Mouse (Mus musculus) embryonic facial prominence, embryonic 14.5 days (tissue): ENCODE measurements at regions not wholly inside any gene's neighbourhood (a gene's known extent, or its start where the extent isn't known, plus 50 kb on each side); places are given as distances from the start of the nearest gene placed in this dataset.
A peak's percentile ranks its signal among the peaks of the same experiment; 100 is the strongest.

ENCODE experiments used
- ATAC-seq: fragments of 200-750 bp; cut with Nextera tagmentation; 2 replicates; pipeline ENCODE4 v1.8.0; 2017; ENCODE audit warnings: low read depth, moderate number of reproducible peaks, moderate TSS enrichment
- DNase-seq: peaks from one replicate; pipeline ENCODE4 v3.0.0-alpha.2; 2015; ENCODE audit warnings: low spot score
- H3K27ac ChIP-seq: fragments of 300-500 bp; sonication (generic); replicated peaks from 2 replicates; pipeline ENCODE4 v1.5.1; 2014; ENCODE audit warnings: low read depth, mild to moderate bottlenecking, low read length, moderate library complexity
- H3K27me3 ChIP-seq: fragments of 300-500 bp; sonication (generic); replicated peaks from 2 replicates; pipeline ENCODE4 v1.6.1; 2014; ENCODE audit warnings: low read length; ENCODE audit not compliant: control insufficient read depth, insufficient read depth
- H3K36me3 ChIP-seq: fragments of 300-500 bp; sonication (generic); 2 replicates; pipeline ENCODE4 v1.6.1; 2014; ENCODE audit warnings: low read length, mixed read lengths; ENCODE audit not compliant: control insufficient read depth, insufficient read depth
- H3K4me1 ChIP-seq: fragments of 300-500 bp; sonication (generic); 2 replicates; pipeline ENCODE4 v1.6.1; 2014; ENCODE audit warnings: antibody characterized with exemption, low read length; ENCODE audit not compliant: control insufficient read depth, insufficient read depth
- H3K4me2 ChIP-seq: fragments of 300-500 bp; sonication (generic); 2 replicates; pipeline ENCODE4 v1.6.1; 2014; ENCODE audit warnings: low read depth, mild to moderate bottlenecking, low read length, moderate library complexity, mixed read lengths
- H3K4me3 ChIP-seq: fragments of 300-500 bp; sonication (generic); 2 replicates; pipeline ENCODE4 v1.5.1; 2014; ENCODE audit warnings: low read depth, mild to moderate bottlenecking, low read length
- H3K9ac ChIP-seq: fragments of 300-500 bp; sonication (generic); 2 replicates; pipeline ENCODE4 v1.6.1; 2014; ENCODE audit warnings: low read depth, mild to moderate bottlenecking, low read length, moderate library complexity, mixed read lengths
- H3K9me3 ChIP-seq: fragments of 300-500 bp; sonication (generic); 2 replicates; pipeline ENCODE4 v1.6.1; 2016; ENCODE audit warnings: low read length; ENCODE audit not compliant: control insufficient read depth
- WGBS: fragments of 180-500 bp; shearing (Covaris S2); extraction: QIAGEN DNeasy Blood & Tissue Kit; methylation state at CpG from one replicate; pipeline ENCODE4 v1.1.7; 2014; 5-methylcytosine and 5-hydroxymethylcytosine counted together

- ATAC-seq, result no peak
- Histone ChIP-seq H3K4me2 (no peak overlapping the region), H3K27ac (no peak overlapping the region), H3K27me3 (no peaks in the 10 kb centered on the region), H3K9ac (no peak overlapping the region), H3K9me3 (no peaks in the 10 kb centered on the region), H3K36me3 (no peaks in the 10 kb centered on the region), H3K4me3 (no peak overlapping the region), H3K4me1 (no peaks in the 10 kb centered on the region)
- DNase-seq, result no peak
- WGBS, result 80% methylated on average over 2 of the region's 2 CpGs
These were observed 73.4 kb downstream of the Tm4sf1 start for GRCm38 (mm10) chr3:57228400-57228799.

GRCm38 (mm10) chr3:57223773-57224172 is 78.0 kb downstream of the Tm4sf1 start:
- Histone ChIP-seq H3K9me3 (no peaks in the 10 kb centered on the region), H3K4me1 (no peaks in the 10 kb centered on the region), H3K27me3 (no peaks in the 10 kb centered on the region), H3K27ac (no peak overlapping the region), H3K36me3 (no peaks in the 10 kb centered on the region), H3K9ac (no peak overlapping the region), H3K4me2 (no peak overlapping the region), H3K4me3 (no peak overlapping the region)
- ATAC-seq (no peak), DNase-seq (no peak)
- 86% methylated on average over 2 of the region's 2 CpGs for WGBS

GRCm38 (mm10) chr3:57222318-57222914 is 79.4 kb downstream of the Tm4sf1 start:
- Histone ChIP-seq H3K9ac (no peak overlapping the region), H3K4me2 (no peak overlapping the region), H3K27ac (no peak overlapping the region), H3K36me3 (no peaks in the 10 kb centered on the region), H3K9me3 (no peaks in the 10 kb centered on the region), H3K4me1 (no peaks in the 10 kb centered on the region), H3K27me3 (no peaks in the 10 kb centered on the region), H3K4me3 (no peak overlapping the region)
- ATAC-seq (no peak), DNase-seq (no peak)
- WGBS, result 57% methylated on average over 3 of the region's 3 CpGs

GRCm38 (mm10) chr3:57218431-57218830 is 83.4 kb downstream of the Tm4sf1 start:
- no peak for ATAC-seq
- WGBS, result 69% methylated on average over 3 of the region's 3 CpGs

GRCm38 (mm10) chr3:57204066-57204723 is 97.6 kb downstream of the Tm4sf1 start:
- Histone ChIP-seq H3K36me3 (no peaks in the 10 kb centered on the region), H3K4me2 (no peak overlapping the region), H3K9me3 (no peaks in the 10 kb centered on the region), H3K4me3 (no peak overlapping the region), H3K4me1 (no peaks in the 10 kb centered on the region), H3K27ac (no peak overlapping the region), H3K27me3 (no peaks in the 10 kb centered on the region), H3K9ac (no peak overlapping the region)
- ATAC-seq (no peak), DNase-seq (peak; percentile 75)
- 24% methylated on average over 3 of the region's 3 CpGs for WGBS

More at GRCm38 (mm10) chr3:57218431-57218830, 83.4 kb downstream of the Tm4sf1 start:
- Histone ChIP-seq H3K9me3 (no peaks in the 10 kb centered on the region), H3K4me1 (no peaks in the 10 kb centered on the region), H3K27ac (no peak overlapping the region), H3K36me3 (no peaks in the 10 kb centered on the region), H3K9ac (no peak overlapping the region), H3K4me3 (no peak overlapping the region), H3K4me2 (no peak overlapping the region), H3K27me3 (no peaks in the 10 kb centered on the region)
- DNase-seq, result no peak

- H3K27ac ChIP-seq, result no peak overlapping the region
- no peak overlapping the region for H3K4me3 ChIP-seq
- no peaks in the 10 kb centered on the region for H3K36me3 ChIP-seq
- H3K4me2 ChIP-seq, result no peak overlapping the region
- H3K4me1 ChIP-seq, result no peaks in the 10 kb centered on the region
- no peak overlapping the region for H3K9ac ChIP-seq
- DNase-seq (no peak), ATAC-seq (no peak)
- no peaks in the 10 kb centered on the region for H3K27me3 ChIP-seq
- H3K9me3 ChIP-seq, result no peaks in the 10 kb centered on the region
- 72% methylated on average over 4 of the region's 4 CpGs for WGBS
These were observed 98.4 kb downstream of the Tm4sf1 start for GRCm38 (mm10) chr3:57203418-57203817.

- DNase-seq (peak; percentile 17), ATAC-seq (no peak)
- Histone ChIP-seq H3K9me3 (no peaks in the 10 kb centered on the region), H3K36me3 (no peaks in the 10 kb centered on the region), H3K27ac (no peak overlapping the region), H3K9ac (no peak overlapping the region), H3K4me2 (no peak overlapping the region), H3K4me1 (no peaks in the 10 kb centered on the region), H3K4me3 (no peak overlapping the region), H3K27me3 (no peaks in the 10 kb centered on the region)
- WGBS, result 35% methylated on average over 4 of the region's 4 CpGs
These were observed 120.2 kb downstream of the Tm4sf1 start for GRCm38 (mm10) chr3:57181587-57181986.

GRCm38 (mm10) chr3:57153177-57153948 is 148.4 kb downstream of the Tm4sf1 start:
- Histone ChIP-seq H3K27ac (no peak overlapping the region), H3K4me2 (no peak overlapping the region), H3K4me1 (no peaks in the 10 kb centered on the region), H3K36me3 (no peaks in the 10 kb centered on the region), H3K4me3 (no peak overlapping the region), H3K9me3 (no peaks in the 10 kb centered on the region), H3K27me3 (no peaks in the 10 kb centered on the region), H3K9ac (no peak overlapping the region)
- DNase-seq (no peak), ATAC-seq (no peak)
- 49% methylated on average over 4 of the region's 4 CpGs for WGBS
